Mouse (Mus musculus) thymus, postnatal 0 days (tissue): Measurements from ENCODE around the gene Olfr429. TPM values are rescaled to one million over a fixed set of nuclear protein-coding genes. Genes with fewer than 3 reads are reported as not detected.

Source experiments
- polyA plus RNA-seq: library from polyadenylated mRNA; unstranded; fragments of >200 nt; fragmentation: Nextera tagmentation; extraction: Ambion mirVana; gene quantifications from 2 replicates; pipeline ENCODE4 v1.2.1, GENCODE M21; 2015

Olfr429 gene
- polyA plus RNA-seq, 1 experiment from 2014 or later: not detected

Other genes starting within 250 kb of the Olfr429 start
- gene Ifi211, start 171.3 kb upstream of the Olfr429 start, polyA plus RNA-seq: 7.8 and 9.3 TPM in 2 replicates
- gene Mndal, start 141.8 kb upstream of the Olfr429 start, polyA plus RNA-seq: 79.6 and 80.1 TPM in 2 replicates
- gene Ifi203, start 141.7 kb upstream of the Olfr429 start, polyA plus RNA-seq: 43.8 and 44.3 TPM in 2 replicates
- 4.4 and 6.3 TPM in 2 replicates for gene Ifi202b, start 101.6 kb upstream of the Olfr429 start, polyA plus RNA-seq
- 10.2 and 10.4 TPM in 2 replicates for gene Ifi205, start 52.5 kb upstream of the Olfr429 start, polyA plus RNA-seq
- gene Olfr433, start 43.6 kb upstream of the Olfr429 start, polyA plus RNA-seq: 0.05 and 0.10 TPM in 2 replicates
- gene Olfr432, start 35.1 kb upstream of the Olfr429 start, polyA plus RNA-seq: not detected in 2 replicates
- gene Olfr430, start 17.7 kb upstream of the Olfr429 start, polyA plus RNA-seq: not detected in 2 replicates
- not detected in 2 replicates for gene Olfr427, start 12.6 kb downstream of the Olfr429 start, polyA plus RNA-seq
- gene Olfr231, start 36.8 kb downstream of the Olfr429 start, polyA plus RNA-seq: not detected in 2 replicates
- gene Olfr424, start 47.2 kb downstream of the Olfr429 start, polyA plus RNA-seq: not detected in 2 replicates
- gene Olfr420, start 71.3 kb downstream of the Olfr429 start, polyA plus RNA-seq: not detected in 2 replicates
- 0.05 and 0.07 TPM in 2 replicates for gene Spta1, start 88.4 kb downstream of the Olfr429 start, polyA plus RNA-seq
- not detected in 2 replicates for gene Olfr419, start 167.7 kb downstream of the Olfr429 start, polyA plus RNA-seq
- gene Mptx1, start 246.2 kb downstream of the Olfr429 start, polyA plus RNA-seq: 0.18 TPM in 1 of 2 replicates, not detected in the other